Mouse (Mus musculus): Measurements from ENCODE around the gene Zfp672.

DNA sequence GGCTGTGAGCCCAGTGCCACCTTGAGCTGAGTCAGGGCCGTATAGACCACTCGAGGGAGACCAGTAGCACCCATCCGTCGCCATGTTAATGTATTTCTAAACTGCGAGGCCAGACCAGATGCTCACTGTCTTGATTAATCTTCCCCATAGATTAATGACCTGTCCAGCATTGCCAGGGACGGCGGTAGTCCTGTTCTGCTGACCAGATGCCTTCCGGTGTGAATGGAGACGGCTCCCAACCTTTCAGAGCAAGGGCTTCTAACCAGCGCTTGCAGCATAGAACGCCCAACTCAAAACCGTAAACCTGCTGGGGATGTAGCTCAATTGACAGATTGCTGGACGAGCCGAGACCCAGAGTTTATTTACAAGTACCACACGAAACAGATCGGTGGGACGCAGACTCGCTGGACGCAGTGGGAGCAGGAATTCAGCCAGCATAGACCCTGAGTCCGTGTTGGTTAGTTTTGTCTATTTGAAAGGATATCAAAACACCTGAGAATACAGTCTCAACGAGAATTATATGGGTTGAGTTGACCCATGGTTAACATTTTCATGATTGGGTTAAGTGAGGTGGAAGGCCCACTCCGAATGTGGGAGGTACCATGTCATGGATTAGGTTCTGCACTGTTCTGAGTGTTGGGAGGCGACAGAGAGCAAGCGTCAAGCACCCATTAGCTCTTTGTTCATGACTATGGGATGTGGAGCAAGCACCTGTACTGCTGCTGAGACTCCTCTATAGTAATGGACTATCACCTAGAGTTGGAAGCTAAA lies 6.4 kb downstream of the Zfp672 start:
- TF ChIP-seq CTCF (conservative IDR thresholded peaks at IDR 0.05 in 1 of 2, IDR thresholded peaks at IDR 0.05 in 1 of 2; ENCODE audit: low read depth in 2 of 2, low read length in 2 of 2) (no peak), EP300 (IDR thresholded peaks at IDR 0.05; ENCODE audit: low read length) (no peak), ZC3H11A (IDR thresholded peaks at IDR 0.05; ENCODE audit: low read depth, low read length) (no peak), POLR2A (IDR thresholded peaks at IDR 0.05; ENCODE audit: low read depth, low read length) (no peak)
